Comparison of ENCODE assay signal across 7 mouse cellular contexts in genomic region chr2:29253205-29253865, GRCm38 (mm10). TPM values are rescaled to one million over a fixed set of nuclear protein-coding genes. Genes with fewer than 3 reads are reported as not detected.
DNase-seq lines count a peak whose midpoint lies in the region; ATAC-seq and TF ChIP-seq lines count a peak whose summit lies in the region.

No protein-coding gene starts in this region.

- H3K4me1 ChIP-seq in MEL (ENCODE audit: control insufficient read depth in 1 of 2, insufficient read depth in 2 of 2, low read length in 2 of 2): 0 out of 4 replicates have a peak, but pooled peaks cover 0 to 5% of the 10 kb centered on the region in 2 experiments
- H3K4me1 ChIP-seq in embryonic facial prominence, embryonic 14.5 days (ENCODE audit: control insufficient read depth, insufficient read depth, low read length): peaks cover 13% of the 10 kb centered on the region
- peaks cover 17% of the 10 kb centered on the region for H3K4me1 ChIP-seq in hindbrain, embryonic 11.5 days (replicated peaks; ENCODE audit: control insufficient read depth, insufficient read depth, low read length)

- no peak for TF ChIP-seq POLR2A in MEL (IDR thresholded peaks at IDR 0.05; ENCODE audit: control insufficient read depth in 1 of 2, insufficient read depth in 1 of 2, low read depth in 1 of 2, low read length in 2 of 2, poor library complexity in 1 of 2)

- no peaks in the 10 kb centered on the region for H3K9me3 ChIP-seq in MEL (replicated peaks; ENCODE audit: insufficient read depth, low read length)
- H3K9me3 ChIP-seq in embryonic facial prominence, embryonic 14.5 days (ENCODE audit: control insufficient read depth, low read length): no peaks in the 10 kb centered on the region
- no peaks in the 10 kb centered on the region for H3K9me3 ChIP-seq in hindbrain, embryonic 11.5 days (ENCODE audit: control insufficient read depth, low read length)

- TF ChIP-seq CTCF in MEL (IDR thresholded peaks at IDR 0.05 in 2 of 3, conservative IDR thresholded peaks at IDR 0.05 in 1 of 3; ENCODE audit: control insufficient read depth in 1 of 3, insufficient read depth in 1 of 3, low read depth in 2 of 3, low read length in 3 of 3, poor library complexity in 1 of 3, severe bottlenecking in 1 of 3): peak; percentile 17 to 32 (median 22); a peak in 3 of 6 replicates

- H3K4me3 ChIP-seq in MEL (ENCODE audit: control insufficient read depth in 1 of 2, insufficient read depth in 1 of 2, low read depth in 2 of 2, low read length in 2 of 2): peak overlapping the region; percentile 80 to 81
- peak overlapping the region; percentile 63 for H3K4me3 ChIP-seq in embryonic facial prominence, embryonic 14.5 days (ENCODE audit: low read depth, low read length)
- H3K4me3 ChIP-seq in hindbrain, embryonic 11.5 days (ENCODE audit: low read depth, low read length): peak overlapping the region; percentile 69

- peak; percentile 44; the same call in 1 of the 2 replicates for ATAC-seq in embryonic facial prominence, embryonic 14.5 days (ENCODE audit: low read depth)
- ATAC-seq in hindbrain, embryonic 11.5 days (ENCODE audit: low FRiP score): peak; percentile 55

- TF ChIP-seq RAD21 in MEL (IDR thresholded peaks at IDR 0.05; ENCODE audit: low read depth, low read length): no peak

- no peaks in the 10 kb centered on the region for H3K27me3 ChIP-seq in MEL (ENCODE audit: control insufficient read depth in 1 of 2, insufficient read depth in 2 of 2, low read length in 2 of 2)
- peaks cover 80% of the 10 kb centered on the region for H3K27me3 ChIP-seq in embryonic facial prominence, embryonic 14.5 days (replicated peaks; ENCODE audit: control insufficient read depth, insufficient read depth, low read length)
- peaks cover 20% of the 10 kb centered on the region for H3K27me3 ChIP-seq in hindbrain, embryonic 11.5 days (ENCODE audit: control insufficient read depth, insufficient read depth, low read length)

- no peaks in the 10 kb centered on the region for H3K36me3 ChIP-seq in MEL (ENCODE audit: control insufficient read depth in 1 of 2, insufficient read depth in 2 of 2, low read length in 2 of 2)
- no peaks in the 10 kb centered on the region for H3K36me3 ChIP-seq in embryonic facial prominence, embryonic 14.5 days (ENCODE audit: control insufficient read depth, insufficient read depth, low read length)
- no peaks in the 10 kb centered on the region for H3K36me3 ChIP-seq in hindbrain, embryonic 11.5 days (ENCODE audit: control insufficient read depth, insufficient read depth, low read length)

- peak overlapping the region; percentile 100 for H3K4me2 ChIP-seq in embryonic facial prominence, embryonic 14.5 days (ENCODE audit: low read depth, low read length)
- peak overlapping the region; percentile 100 for H3K4me2 ChIP-seq in hindbrain, embryonic 11.5 days (replicated peaks; ENCODE audit: low read depth, low read length)

- peak overlapping the region; percentile 12 for H3K27ac ChIP-seq in MEL (ENCODE audit: control insufficient read depth, low read depth, low read length)
- H3K27ac ChIP-seq in embryonic facial prominence, embryonic 14.5 days (replicated peaks; ENCODE audit: low read depth, low read length): no peak overlapping the region
- H3K27ac ChIP-seq in hindbrain, embryonic 11.5 days (ENCODE audit: low read depth, low read length): peak overlapping the region; percentile 80

- TF ChIP-seq EP300 in MEL (IDR thresholded peaks at IDR 0.05; ENCODE audit: low read depth in 1 of 2, low read length in 2 of 2): no peak

- DNase-seq in CD4-positive helper T cell, adult 2 months (ENCODE audit: low read depth, low spot score): peak; percentile 49
- DNase-seq in MEL (ENCODE audit: low read depth, low spot score): peak; percentile 74
- peak; percentile 27 for DNase-seq in embryonic facial prominence, embryonic 14.5 days (ENCODE audit: low spot score)
- peak; percentile 63 for DNase-seq in hindbrain, embryonic 11.5 days (ENCODE audit: low spot score)
- DNase-seq in layer of hippocampus, postnatal 14 days (ENCODE audit: low spot score in 2 of 2): peak; percentile 69 to 85
- DNase-seq in lung, postnatal 14 days: peak; percentile 55
- DNase-seq in right cerebral cortex, postnatal 14 days: peak; percentile 58

- 5% methylated on average over 15 of the region's 22 CpGs for WGBS in embryonic facial prominence, embryonic 14.5 days
- WGBS in hindbrain, embryonic 11.5 days: 1% methylated on average over 20 of the region's 22 CpGs

- peaks cover 21% of the 10 kb centered on the region for H3K79me2 ChIP-seq in MEL (ENCODE audit: control insufficient read depth, insufficient read depth, low read length, poor library complexity)

- H3K9ac ChIP-seq in MEL (ENCODE audit: control insufficient read depth, low read depth, low read length, poor library complexity, severe bottlenecking): peak overlapping the region; percentile 86
- peak overlapping the region; percentile 63 for H3K9ac ChIP-seq in embryonic facial prominence, embryonic 14.5 days (ENCODE audit: low read depth, low read length)
- peak overlapping the region; percentile 71 for H3K9ac ChIP-seq in hindbrain, embryonic 11.5 days (ENCODE audit: low read depth, low read length)

TF ChIP-seq in MEL, 35 proteins besides CTCF, POLR2A, EP300 and RAD21:
- TF ChIP-seq ZKSCAN1 (IDR thresholded peaks at IDR 0.05; ENCODE audit: low read depth, low read length) (no peak), MAX (IDR thresholded peaks at IDR 0.05; ENCODE audit: low read length) (peak; percentile 78), POLR2AphosphoS2 (IDR thresholded peaks at IDR 0.05; ENCODE audit: low read length) (no peak), NRF1 (IDR thresholded peaks at IDR 0.05; ENCODE audit: insufficient read depth, low read depth, low read length, poor library complexity, severe bottlenecking) (no peak), CHD2 (IDR thresholded peaks at IDR 0.05; ENCODE audit: low read length) (no peak), MXI1 (IDR thresholded peaks at IDR 0.05; ENCODE audit: low read depth, low read length) (peak; percentile 84), RCOR1 (IDR thresholded peaks at IDR 0.05; ENCODE audit: low read depth, low read length) (no peak), USF2 (IDR thresholded peaks at IDR 0.05; ENCODE audit: borderline replicate concordance in 1 of 2, insufficient read depth in 1 of 2, low read depth in 1 of 2, low read length in 2 of 2) (no peak), NELFE (IDR thresholded peaks at IDR 0.05; ENCODE audit: low read depth, low read length) (no peak), USF1 (IDR thresholded peaks at IDR 0.05; ENCODE audit: low read depth, low read length) (peak; percentile 71), MYC (IDR thresholded peaks at IDR 0.05; ENCODE audit: low read depth, low read length) (peak; percentile 59; the same call in 1 of the 2 replicates), UBTF (IDR thresholded peaks at IDR 0.05; ENCODE audit: borderline replicate concordance, insufficient read depth, low read depth, low read length) (0 out of 2 replicates have a peak, but pooled peaks have one; percentile 65), MYB (IDR thresholded peaks at IDR 0.05; ENCODE audit: low read depth, low read length) (no peak), ZNF384 (IDR thresholded peaks at IDR 0.05; ENCODE audit: low read depth, low read length) (no peak), BHLHE40 (IDR thresholded peaks at IDR 0.05; ENCODE audit: borderline replicate concordance, low read depth, low read length) (no peak), SMC3 (IDR thresholded peaks at IDR 0.05; ENCODE audit: low read depth, low read length) (0 out of 2 replicates have a peak, but pooled peaks have one; percentile 11), GATA1 (IDR thresholded peaks at IDR 0.05; ENCODE audit: low read depth, low read length) (no peak), E2F4 (IDR thresholded peaks at IDR 0.05; ENCODE audit: borderline replicate concordance, low read depth, low read length) (no peak), TBP (IDR thresholded peaks at IDR 0.05; ENCODE audit: low read depth, low read length) (no peak), GABPA (IDR thresholded peaks at IDR 0.05; ENCODE audit: low read depth, low read length) (no peak), KAT2A (conservative IDR thresholded peaks at IDR 0.05; ENCODE audit: low read depth, low read length) (no peak), TAL1 (IDR thresholded peaks at IDR 0.05; ENCODE audit: low read length) (no peak), ZC3H11A (IDR thresholded peaks at IDR 0.05; ENCODE audit: low read depth, low read length) (no peak), ETS1 (IDR thresholded peaks at IDR 0.05; ENCODE audit: low read depth, low read length) (no peak), ELF1 (IDR thresholded peaks at IDR 0.05; ENCODE audit: low read depth, low read length) (0 out of 2 replicates have a peak, but pooled peaks have one; percentile 32), SIN3A (IDR thresholded peaks at IDR 0.05; ENCODE audit: low read length) (no peak; the same call in 1 of the 2 replicates), CHD1 (IDR thresholded peaks at IDR 0.05; ENCODE audit: low read depth, low read length) (no peak)

RNA-seq across cellular contexts. Expression of gene Ntng2, which starts 0.5 kb away (rescaled TPM):
- total RNA-seq in MEL (2012; rRNA removed): 3.7 and 5.4 TPM in 2 replicates
- polyA plus RNA-seq in MEL (2012; ENCODE audit: insufficient read depth in 1 of 2, insufficient read length in 2 of 2, low read depth in 1 of 2, low replicate concordance in 2 of 2, missing spikeins in 1 of 2): 10 to 100 TPM in 1 of 2 experiments, not detected in 1; 19.1 TPM
- polyA plus RNA-seq in embryonic facial prominence, embryonic 14.5 days (2014; fragmentation: Nextera tagmentation; extraction: Ambion mirVana): 0.85 and 1.0 TPM in 2 replicates
- 2.7 and 2.8 TPM in 2 replicates for polyA plus RNA-seq in hindbrain, embryonic 11.5 days (2014; fragmentation: Nextera tagmentation; extraction: Ambion mirVana)
- total RNA-seq in layer of hippocampus, postnatal 14 days (2021): 100 to 1,000 TPM; 106 to 115 TPM

Comparison
In these comparisons a context has a peak if more than half of its experiments do, and no peak if none do; other contexts are left out.
1. DNase-seq: peak in every context shown above with its lines; median percentile 77 in layer of hippocampus, postnatal 14 days; 74 in MEL; 63 in hindbrain, embryonic 11.5 days; 58 in right cerebral cortex, postnatal 14 days; 55 in lung, postnatal 14 days; 49 in CD4-positive helper T cell, adult 2 months; 27 in embryonic facial prominence, embryonic 14.5 days.